Mouse (Mus musculus) thymus, adult 2 months (tissue): ENCODE results near the gene Inpp4a.

Source experiments
- CTCF ChIP-seq: fragments of 200-500 bp; IDR thresholded peaks from 2 replicates; pipeline ENCODE4 v1.5.1; 2012; ENCODE audit warnings: mild to moderate bottlenecking, control low read depth, low read length, moderate library complexity, borderline replicate concordance; ENCODE audit not compliant: control insufficient read depth, poor library complexity, insufficient read depth; ENCODE audit errors: extremely low read depth
- POLR2A ChIP-seq: fragments of 200-500 bp; IDR thresholded peaks from 2 replicates; pipeline ENCODE4 v1.6.1; 2012; ENCODE audit warnings: mild to moderate bottlenecking, low read length, control low read depth, moderate library complexity; ENCODE audit not compliant: control insufficient read depth, poor library complexity, insufficient read depth; ENCODE audit errors: extremely low read depth

DNA sequence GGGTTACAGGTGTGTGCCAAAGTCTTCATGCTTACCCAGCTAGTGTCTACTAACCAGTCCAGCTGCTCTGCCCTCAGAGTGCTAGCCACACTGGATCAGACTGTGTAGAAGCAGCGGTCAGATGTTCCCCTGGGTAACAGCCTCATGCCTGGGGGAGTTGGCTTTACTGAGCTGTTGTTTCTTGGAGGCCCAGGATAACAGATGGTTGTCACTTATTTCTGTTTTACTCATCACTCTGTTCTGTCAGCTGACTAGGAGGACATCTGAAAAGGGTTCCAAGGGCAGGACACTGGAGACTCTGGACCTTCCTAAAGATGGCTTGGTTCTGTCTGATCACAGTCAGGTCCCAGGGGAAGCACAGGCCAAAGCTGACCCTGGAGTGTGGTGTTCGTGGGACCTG lies 36.4 kb downstream of the Inpp4a start:
- no peak for TF ChIP-seq POLR2A
- TF ChIP-seq CTCF, result no peak
